Mouse (Mus musculus) E14TG2a.4 (cell line): ENCODE results near the gene Podxl.

Source experiments
- CTCF ChIP-seq: conservative IDR thresholded peaks from 2 replicates; pipeline ENCODE4 v1.5.1; 2014; ENCODE audit warnings: low read length
- POU5F1 ChIP-seq: IDR thresholded peaks from 2 replicates; pipeline ENCODE4 v1.6.1; 2014; ENCODE audit warnings: low read length, borderline replicate concordance

DNA sequence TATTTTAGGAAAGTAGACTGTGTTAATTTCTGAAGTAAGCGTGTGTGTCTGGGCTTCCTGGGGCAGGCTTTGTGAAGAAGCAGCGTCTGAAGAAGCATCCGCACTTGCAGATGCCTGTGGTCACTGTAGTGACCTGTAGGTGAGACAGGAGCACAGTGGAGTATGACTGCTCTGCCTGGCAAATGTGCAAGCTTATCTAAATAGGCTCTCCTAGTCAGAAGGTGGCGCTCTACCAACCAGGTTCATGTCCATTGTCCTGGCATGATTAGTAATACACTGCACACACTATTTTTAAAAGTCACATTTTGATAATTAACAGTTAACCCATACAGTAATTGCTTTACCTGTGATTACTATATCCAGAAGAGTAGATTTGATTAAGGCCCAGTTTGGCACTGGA, 85.6 kb downstream of the Podxl start:
- peak; percentile 16 for TF ChIP-seq CTCF
- no peak for TF ChIP-seq POU5F1
